Mouse (Mus musculus) MEL (cell line): ENCODE results near the gene Lig1. TPM values are rescaled to one million over a fixed set of nuclear protein-coding genes. Genes with fewer than 3 reads are reported as not detected.

Source experiments
- DNase-seq: peaks from one replicate; pipeline ENCODE4 v3.0.0; 2011; ENCODE audit warnings: low read depth, low spot score
- H3K27ac ChIP-seq: 2 replicates; pipeline ENCODE4 v1.5.1; 2012; ENCODE audit warnings: low read depth, mild to moderate bottlenecking, control low read depth, low read length, moderate library complexity; ENCODE audit not compliant: control insufficient read depth
- H3K27me3 ChIP-seq, 2 experiments: fragments of 150-350 bp in 1 of 2; sonication (generic) in 1 of 2; 2 replicates each; pipeline ENCODE4 v1.6.1; 2012; ENCODE audit warnings: low read length in 2 of 2, mild to moderate bottlenecking in 2 of 2, improper control_type of control experiment in 1 of 2, moderate library complexity in 1 of 2; ENCODE audit not compliant: insufficient read depth in 2 of 2, control insufficient read depth in 1 of 2
- H3K36me3 ChIP-seq, 2 experiments: 2 replicates each; pipeline ENCODE4 v1.6.1; 2012 to 2014; ENCODE audit warnings: low read length in 2 of 2, improper control_type of control experiment in 1 of 2, inconsistent platforms in 1 of 2, mild to moderate bottlenecking in 1 of 2; ENCODE audit not compliant: insufficient read depth in 2 of 2, control insufficient read depth in 1 of 2
- H3K4me1 ChIP-seq, 2 experiments: fragments of 150-350 bp in 1 of 2; sonication (generic) in 1 of 2; 2 replicates each; pipeline ENCODE4 v1.6.1; 2012; ENCODE audit warnings: low read length in 2 of 2, improper control_type of control experiment in 1 of 2, mild to moderate bottlenecking in 1 of 2; ENCODE audit not compliant: insufficient read depth in 2 of 2, control insufficient read depth in 1 of 2
- H3K4me3 ChIP-seq, 2 experiments: fragments of 150-350 bp in 1 of 2; sonication (generic) in 1 of 2; 2 replicates each; pipeline ENCODE4 v1.5.1; 2012; ENCODE audit warnings: low read depth in 2 of 2, low read length in 2 of 2, mild to moderate bottlenecking in 2 of 2, moderate library complexity in 2 of 2, control low read depth in 1 of 2, improper control_type of control experiment in 1 of 2; ENCODE audit not compliant: control insufficient read depth in 1 of 2, insufficient read depth in 1 of 2
- H3K79me2 ChIP-seq: 2 replicates; pipeline ENCODE4 v1.6.1; 2012; ENCODE audit warnings: mild to moderate bottlenecking, low read length, moderate library complexity; ENCODE audit not compliant: control insufficient read depth, poor library complexity, insufficient read depth
- H3K9ac ChIP-seq: 2 replicates; pipeline ENCODE4 v1.6.1; 2012; ENCODE audit warnings: low read depth, mild to moderate bottlenecking, control low read depth, low read length, moderate library complexity; ENCODE audit not compliant: control insufficient read depth, poor library complexity, severe bottlenecking
- H3K9me3 ChIP-seq: fragments of 150-350 bp; sonication (generic); replicated peaks from 2 replicates; pipeline ENCODE4 v1.6.1; 2012; ENCODE audit warnings: mild to moderate bottlenecking, low read length, improper control_type of control experiment, moderate library complexity; ENCODE audit not compliant: insufficient read depth
- E2F4 ChIP-seq: IDR thresholded peaks from 2 replicates; pipeline ENCODE4 v1.6.1; 2011; ENCODE audit warnings: low read depth, low read length, improper control_type of control experiment, borderline replicate concordance
- ELF1 ChIP-seq: IDR thresholded peaks from 2 replicates; pipeline ENCODE4 v1.6.1; 2014; ENCODE audit warnings: low read depth, mild to moderate bottlenecking, inconsistent platforms, low read length, improper control_type of control experiment, moderate library complexity
- EP300 ChIP-seq, 2 experiments: IDR thresholded peaks; 2 replicates each; pipeline ENCODE4 v1.6.1; 2011; ENCODE audit warnings: improper control_type of control experiment in 2 of 2, low read length in 2 of 2, low read depth in 1 of 2, mild to moderate bottlenecking in 1 of 2
- ETS1 ChIP-seq: IDR thresholded peaks from 2 replicates; pipeline ENCODE4 v1.6.1; 2012; ENCODE audit warnings: low read depth, mild to moderate bottlenecking, inconsistent platforms, low read length, improper control_type of control experiment, moderate library complexity
- GATA1 ChIP-seq: IDR thresholded peaks from 2 replicates; pipeline ENCODE4 v1.6.1; 2011; ENCODE audit warnings: low read depth, low read length, improper control_type of control experiment
- HCFC1 ChIP-seq: IDR thresholded peaks from 2 replicates; pipeline ENCODE4 v1.6.1; 2012; ENCODE audit warnings: low read depth, mild to moderate bottlenecking, inconsistent platforms, low read length, improper control_type of control experiment, moderate library complexity
- MEF2A ChIP-seq: IDR thresholded peaks from 2 replicates; pipeline ENCODE4 v1.6.1; 2014; ENCODE audit warnings: low read depth, mild to moderate bottlenecking, inconsistent platforms, low read length, improper control_type of control experiment; ENCODE audit not compliant: poor library complexity, insufficient replicate concordance, severe bottlenecking; ENCODE audit errors: extremely low read depth
- MXI1 ChIP-seq: IDR thresholded peaks from 2 replicates; pipeline ENCODE4 v1.6.1; 2011; ENCODE audit warnings: mild to moderate bottlenecking, low read depth, low read length, improper control_type of control experiment
- MYB ChIP-seq: IDR thresholded peaks from 2 replicates; pipeline ENCODE4 v1.6.1; 2011; ENCODE audit warnings: mild to moderate bottlenecking, low read depth, low read length, improper control_type of control experiment
- MYC ChIP-seq: IDR thresholded peaks from 2 replicates; pipeline ENCODE4 v1.6.1; 2011; ENCODE audit warnings: low read depth, mild to moderate bottlenecking, low read length, improper control_type of control experiment, moderate library complexity
- NRF1 ChIP-seq: IDR thresholded peaks from 2 replicates; pipeline ENCODE4 v1.6.1; 2014; ENCODE audit warnings: low read depth, mild to moderate bottlenecking, inconsistent platforms, low read length, improper control_type of control experiment, moderate library complexity; ENCODE audit not compliant: poor library complexity, insufficient read depth, severe bottlenecking
- RAD21 ChIP-seq: IDR thresholded peaks from 2 replicates; pipeline ENCODE4 v1.6.1; 2011; ENCODE audit warnings: mild to moderate bottlenecking, low read depth, low read length, improper control_type of control experiment
- RCOR1 ChIP-seq: IDR thresholded peaks from 2 replicates; pipeline ENCODE4 v1.6.1; 2012; ENCODE audit warnings: low read depth, mild to moderate bottlenecking, inconsistent platforms, low read length, improper control_type of control experiment
- SIN3A ChIP-seq: IDR thresholded peaks from 2 replicates; pipeline ENCODE4 v1.6.1; 2012; ENCODE audit warnings: low read length, improper control_type of control experiment, inconsistent platforms
- SMC3 ChIP-seq: IDR thresholded peaks from 2 replicates; pipeline ENCODE4 v1.6.1; 2011; ENCODE audit warnings: low read depth, low read length, improper control_type of control experiment
- TAL1 ChIP-seq: IDR thresholded peaks from 2 replicates; pipeline ENCODE4 v1.6.1; 2012; ENCODE audit warnings: mild to moderate bottlenecking, inconsistent platforms, low read length, moderate library complexity, mixed read lengths
- TBP ChIP-seq: IDR thresholded peaks from 2 replicates; pipeline ENCODE4 v1.8.0; 2011; ENCODE audit warnings: low read depth, low read length, improper control_type of control experiment
- TCF12 ChIP-seq: IDR thresholded peaks from 2 replicates; pipeline ENCODE4 v1.6.1; 2014; ENCODE audit warnings: low read depth, mild to moderate bottlenecking, inconsistent platforms, low read length, improper control_type of control experiment, moderate library complexity
- UBTF ChIP-seq: IDR thresholded peaks from 2 replicates; pipeline ENCODE4 v1.6.1; 2012; ENCODE audit warnings: low read depth, mild to moderate bottlenecking, inconsistent platforms, low read length, improper control_type of control experiment, moderate library complexity, borderline replicate concordance; ENCODE audit not compliant: insufficient read depth
- ZC3H11A ChIP-seq: IDR thresholded peaks from 2 replicates; pipeline ENCODE4 v1.6.1; 2012; ENCODE audit warnings: low read depth, mild to moderate bottlenecking, inconsistent platforms, low read length, improper control_type of control experiment
- ZKSCAN1 ChIP-seq: IDR thresholded peaks from 2 replicates; pipeline ENCODE4 v1.6.1; 2012; ENCODE audit warnings: low read depth, mild to moderate bottlenecking, inconsistent platforms, low read length, improper control_type of control experiment, moderate library complexity
- ZNF384 ChIP-seq: IDR thresholded peaks from 2 replicates; pipeline ENCODE4 v1.6.1; 2012; ENCODE audit warnings: low read depth, mild to moderate bottlenecking, inconsistent platforms, low read length, improper control_type of control experiment
- polyA plus RNA-seq, 2 experiments: library from polyadenylated mRNA; stranded (reverse) in 1 of 2; unstranded in 1 of 2; fragments of >175 nt in 1 of 2; fragments of >200 nt in 1 of 2; gene quantifications; 2 replicates each; pipeline versions ENCODE4 v1.2.1 to v1.2.4; 2012; ENCODE audit warnings: low replicate concordance in 2 of 2, low read depth in 1 of 2; ENCODE audit not compliant: insufficient read length in 2 of 2, insufficient read depth in 1 of 2, missing spikeins in 1 of 2
- total RNA-seq: library from RNA; depleted of rRNA; stranded (reverse); fragments of 300-350 nt; gene quantifications from 2 replicates; pipeline ENCODE4 v1.2.3, GENCODE M21; 2012

Lig1 gene
- total and polyA plus RNA-seq, 3 experiments = 63.1 to 570 (median 187) TPM

DNA sequence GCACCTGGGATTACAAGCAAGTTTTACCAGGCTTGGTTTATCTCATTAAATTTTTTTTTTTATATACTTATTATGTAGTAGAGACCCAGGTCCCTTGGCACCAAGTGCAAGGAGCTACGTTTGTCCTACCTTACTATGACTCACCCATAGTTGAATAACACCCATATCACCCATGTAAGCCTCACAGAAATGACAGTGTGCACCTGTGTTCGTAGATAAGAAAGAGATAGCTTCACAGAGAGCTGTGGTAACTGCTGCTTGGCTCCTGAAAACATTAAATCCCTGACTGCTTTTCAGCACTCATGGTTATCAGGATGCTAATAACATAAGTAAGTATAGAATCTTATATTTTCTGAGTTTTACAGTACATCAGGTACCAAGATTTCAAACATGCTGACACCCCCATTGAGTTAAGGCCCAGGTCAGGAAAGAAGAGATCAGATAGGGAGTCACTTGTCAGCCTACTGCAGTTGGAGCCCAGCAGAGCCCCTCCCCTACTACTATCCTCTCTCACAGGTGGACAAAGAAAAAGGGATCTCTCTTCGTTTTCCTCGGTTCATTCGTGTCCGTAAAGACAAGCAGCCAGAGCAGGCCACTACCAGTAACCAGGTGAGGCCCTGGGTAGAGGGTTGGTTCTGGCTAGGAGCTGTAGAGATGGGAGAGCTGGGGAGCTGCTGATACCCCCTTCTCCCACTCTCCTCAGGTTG lies 33.6 kb downstream of the Lig1 start:
- Histone ChIP-seq H3K4me1 (peaks cover 14 to 17% of the 10 kb centered on the region in 2 experiments), H3K27ac (peak overlapping the region; percentile 15; the same call in 1 of the 2 replicates)
- TF ChIP-seq GATA1 (peak; percentile 87), ZC3H11A (no peak), UBTF (no peak), SIN3A (no peak), RCOR1 (peak; percentile 54), TCF12 (peak; percentile 93), NRF1 (no peak), TAL1 (peak; percentile 81), MYB (no peak), ZNF384 (peak; percentile 47; the same call in 1 of the 2 replicates), EP300 (IDR thresholded peaks at IDR 0.05; ENCODE audit: low read depth in 1 of 2, low read length in 2 of 2) (peak; percentile 86 to 88), ELF1 (no peak), HCFC1 (no peak), MYC (no peak), ETS1 (peak; percentile 74)
- TF ChIP-seq, all 39 proteins: peak for 7
- no peaks in the 10 kb centered on the region for H3K27me3 ChIP-seq
- no peak overlapping the region for H3K9ac ChIP-seq
- no peaks in the 10 kb centered on the region for H3K9me3 ChIP-seq
- DNase-seq = peak; percentile 74
- H3K4me3 ChIP-seq = no peak overlapping the region
- H3K79me2 ChIP-seq = no peaks in the 10 kb centered on the region
- peaks cover 9 to 19% of the 10 kb centered on the region in 2 experiments for H3K36me3 ChIP-seq

DNA sequence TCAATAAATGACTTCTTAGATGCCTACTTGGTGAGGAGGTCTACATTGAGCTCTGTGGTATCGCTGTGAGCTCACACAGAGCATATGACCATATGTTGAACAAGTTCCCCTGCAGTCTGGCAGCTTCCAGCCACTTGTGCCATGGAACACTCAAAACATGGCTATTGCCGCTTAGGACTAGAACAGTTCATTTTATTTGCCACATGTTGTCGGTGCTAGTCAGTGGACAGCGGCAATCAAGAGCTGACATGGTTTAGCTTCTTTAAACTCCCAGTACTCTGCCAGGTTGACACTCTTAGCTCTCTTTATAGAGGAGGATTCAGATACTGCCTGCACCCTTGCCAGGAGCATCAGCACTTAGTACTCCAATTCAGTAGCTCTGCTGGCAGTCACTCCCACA lies 34.3 kb downstream of the Lig1 start:
- TF ChIP-seq TCF12 (no peak), MXI1 (no peak), TAL1 (no peak), EP300 (IDR thresholded peaks at IDR 0.05; ENCODE audit: low read depth in 1 of 2, low read length in 2 of 2) (no peak), TBP (no peak), ELF1 (no peak), RCOR1 (no peak), MEF2A (no peak), UBTF (no peak), ZKSCAN1 (no peak), RAD21 (no peak), SMC3 (no peak), E2F4 (no peak), ETS1 (no peak)
- H3K4me1 ChIP-seq = peaks cover 14 to 17% of the 10 kb centered on the region in 2 experiments
- H3K9ac ChIP-seq = no peak overlapping the region
- no peak overlapping the region for H3K4me3 ChIP-seq
- no peak overlapping the region for H3K27ac ChIP-seq
- no peak for DNase-seq
- H3K9me3 ChIP-seq = no peaks in the 10 kb centered on the region
- H3K36me3 ChIP-seq = peaks cover 8 to 19% of the 10 kb centered on the region in 2 experiments
- H3K27me3 ChIP-seq = no peaks in the 10 kb centered on the region
- no peaks in the 10 kb centered on the region for H3K79me2 ChIP-seq
